Mouse (Mus musculus) ZHBTc4 (cell line): ENCODE data around the gene Cox8a.

ENCODE experiments used
- DNase-seq: peaks from one replicate; pipeline ENCODE4 v3.0.0-alpha.2; 2011; ENCODE audit warnings: low read depth, low spot score

Gene Cox8a

GRCm38 (mm10) chr19:7217162-7217925, at the start of gene Cox8a:
TSS of gene Cox8a (minus strand) at chr19:7217616.
- DNase-seq = peak; percentile 99

DNA sequence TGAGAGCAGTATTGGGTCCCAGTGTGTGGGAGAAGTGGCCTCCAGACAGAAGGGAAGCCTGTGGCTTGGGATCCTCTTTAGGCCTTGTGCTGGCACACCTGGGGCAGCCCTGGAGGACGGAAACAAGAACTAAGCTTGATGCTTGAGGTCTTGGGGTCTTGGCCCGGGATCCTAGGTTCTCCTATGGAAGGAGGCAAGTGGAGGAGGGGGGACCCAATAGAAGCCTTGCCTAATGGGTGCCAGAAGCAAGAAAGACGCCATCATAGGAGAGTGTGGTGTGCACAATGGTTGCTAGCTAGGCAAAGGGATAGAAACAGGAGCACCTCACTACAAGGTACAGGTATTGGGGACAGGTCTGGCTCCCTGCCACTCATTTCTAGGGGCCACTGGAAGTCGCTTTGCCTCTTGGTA, 49.0 kb upstream of the Cox8a start:
- DNase-seq = no peak

- no peak for DNase-seq
Observed at GRCm38 (mm10) chr19:7265478-7266191, 48.2 kb upstream of the Cox8a start.

GRCm38 (mm10) chr19:7264766-7265331, 47.4 kb upstream of the Cox8a start:
- peak; percentile 92 for DNase-seq

DNA sequence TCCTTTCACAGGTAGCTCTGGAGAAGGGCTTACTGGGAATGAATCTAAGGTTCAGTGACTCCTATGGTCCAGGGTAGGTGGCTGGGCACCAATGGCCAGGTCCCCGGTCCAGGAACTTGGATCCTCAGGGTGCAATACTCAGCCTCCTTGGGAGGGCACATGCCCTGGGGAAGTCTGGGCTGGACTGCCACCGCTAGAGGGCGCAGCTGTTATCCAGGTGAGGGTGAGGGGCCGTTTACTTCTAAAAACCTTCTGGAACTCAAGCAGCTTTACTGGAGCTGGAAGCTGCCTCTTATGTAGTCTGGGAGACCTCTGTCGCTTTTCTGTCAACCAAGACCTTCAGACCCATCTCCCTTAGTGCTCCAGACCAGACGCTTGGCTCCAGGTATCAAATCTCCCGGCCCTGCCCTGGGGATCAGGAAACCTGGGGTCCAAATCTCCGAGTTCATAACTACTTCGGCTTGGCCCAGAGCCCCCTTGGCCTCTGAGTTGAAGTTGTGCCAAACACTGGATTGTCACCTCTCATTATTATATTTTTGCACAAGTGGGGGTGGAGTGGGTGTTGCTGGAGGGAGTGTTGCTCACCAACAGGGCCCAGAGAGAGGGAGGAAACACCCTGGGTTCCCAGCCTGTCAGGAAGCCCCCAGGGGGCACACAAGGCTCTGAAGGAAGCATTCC, 46.8 kb upstream of the Cox8a start:
- peak; percentile 92 for DNase-seq

DNA sequence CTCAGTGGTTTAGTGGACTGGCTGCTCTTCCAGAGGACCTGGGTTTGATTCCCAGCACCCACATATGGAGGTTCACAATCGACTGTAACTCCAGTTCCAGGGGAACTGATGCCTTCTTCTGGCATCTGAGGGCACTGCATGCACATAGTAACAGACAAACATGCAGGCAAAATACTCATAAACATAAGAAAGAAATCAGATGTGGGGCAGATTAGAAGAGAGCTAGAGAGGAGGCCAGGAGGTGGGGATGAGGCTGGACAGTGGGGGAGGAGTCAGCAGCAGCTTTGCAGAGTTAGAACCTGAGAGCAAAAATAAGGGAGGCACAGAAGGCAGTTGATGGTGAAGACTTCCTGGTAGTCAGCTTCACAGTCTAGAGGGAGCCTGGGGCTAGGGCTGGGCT, 45.2 kb upstream of the Cox8a start:
- peak; percentile 86 for DNase-seq

DNA sequence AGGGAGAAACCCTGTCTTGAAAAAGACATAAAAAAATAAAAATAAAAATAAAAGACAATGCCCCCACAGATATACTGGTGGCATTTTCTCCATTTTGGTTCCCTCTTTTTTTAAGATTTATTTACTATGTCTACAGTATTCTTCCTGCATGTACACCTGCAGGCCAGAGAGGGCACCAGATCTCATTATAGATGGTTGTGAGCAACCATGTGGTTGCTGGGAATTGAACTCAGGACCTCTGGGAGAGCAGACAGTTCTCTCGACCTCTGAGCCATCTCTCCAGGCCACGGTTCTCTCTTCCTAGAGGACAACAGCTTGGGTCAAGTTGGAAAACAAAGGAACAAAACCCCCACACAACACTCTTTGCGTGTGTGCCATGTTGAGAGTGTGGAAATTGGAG, 44.5 kb upstream of the Cox8a start:
- peak; percentile 62 for DNase-seq

DNA sequence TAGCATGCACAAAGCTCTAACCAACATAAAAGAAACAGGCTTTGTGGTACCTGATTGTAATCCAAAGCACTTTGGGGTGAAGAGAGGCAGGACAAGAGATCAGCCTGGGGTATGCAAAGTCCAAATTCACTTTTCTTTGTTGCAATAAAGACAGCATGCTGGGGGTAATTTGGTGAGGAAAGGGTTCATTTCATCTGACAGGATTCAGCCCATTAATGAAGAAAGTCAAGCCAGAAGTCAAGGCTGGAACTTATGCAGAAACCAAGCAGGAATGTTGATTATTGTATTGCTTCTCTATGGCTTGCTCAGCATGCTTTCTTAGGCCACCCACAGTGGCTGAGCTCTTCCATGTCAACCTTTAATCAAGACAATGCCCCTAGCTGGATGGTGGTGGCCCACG, 44.1 kb upstream of the Cox8a start:
- peak; percentile 98 for DNase-seq

GRCm38 (mm10) chr19:7257881-7258280, 40.5 kb upstream of the Cox8a start:
- DNase-seq = peak; percentile 62

- peak; percentile 94 for DNase-seq
Observed at GRCm38 (mm10) chr19:7246021-7246420, 28.6 kb upstream of the Cox8a start.

- DNase-seq = peak; percentile 98
Observed at GRCm38 (mm10) chr19:7240782-7241690, 23.6 kb upstream of the Cox8a start, which contains the start of gene Naa40. TSS of gene Naa40 (minus strand) at chr19:7241183.

GRCm38 (mm10) chr19:7240291-7240690, 22.9 kb upstream of the Cox8a start:
- DNase-seq = no peak

DNA sequence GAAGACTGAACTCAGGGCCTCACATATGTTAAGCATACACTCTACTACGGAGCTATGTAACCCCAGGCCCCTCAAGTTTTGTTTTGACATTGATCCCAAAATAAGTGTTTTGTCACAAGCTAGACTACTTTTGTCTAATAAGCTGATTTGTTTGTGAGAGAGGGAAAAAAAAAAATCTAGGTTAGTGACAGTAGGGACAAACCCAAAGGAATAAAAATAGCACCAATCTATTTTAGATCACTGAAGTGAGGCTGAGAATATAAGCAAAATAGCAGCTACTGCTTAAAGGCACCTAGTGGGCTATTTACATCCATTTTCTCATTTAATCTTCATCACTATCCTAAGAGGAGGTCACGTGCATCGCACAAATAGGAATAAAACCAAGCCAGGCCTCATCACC, 22.2 kb upstream of the Cox8a start:
- no peak for DNase-seq

DNA sequence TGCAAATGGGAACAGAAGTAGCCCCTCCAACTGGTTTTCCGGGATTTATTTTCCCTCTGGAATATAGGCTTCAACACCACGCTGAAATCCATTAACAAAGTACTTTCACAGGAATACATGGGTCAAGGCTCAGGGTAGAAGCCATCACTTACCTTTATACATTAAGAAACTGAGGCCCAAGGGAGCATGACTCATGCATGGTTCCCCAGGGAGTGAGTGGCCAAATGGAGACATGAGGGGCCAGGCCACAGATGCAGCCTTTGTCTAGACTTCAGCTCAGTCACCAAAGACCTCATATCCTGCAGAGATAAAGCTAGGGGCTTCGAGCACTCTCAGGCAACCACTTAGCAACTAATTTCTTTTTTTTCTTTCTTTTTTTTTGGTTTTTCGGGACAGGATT, 19.3 kb upstream of the Cox8a start:
- no peak for DNase-seq

GRCm38 (mm10) chr19:7236011-7236410, 18.6 kb upstream of the Cox8a start:
- no peak for DNase-seq

DNA sequence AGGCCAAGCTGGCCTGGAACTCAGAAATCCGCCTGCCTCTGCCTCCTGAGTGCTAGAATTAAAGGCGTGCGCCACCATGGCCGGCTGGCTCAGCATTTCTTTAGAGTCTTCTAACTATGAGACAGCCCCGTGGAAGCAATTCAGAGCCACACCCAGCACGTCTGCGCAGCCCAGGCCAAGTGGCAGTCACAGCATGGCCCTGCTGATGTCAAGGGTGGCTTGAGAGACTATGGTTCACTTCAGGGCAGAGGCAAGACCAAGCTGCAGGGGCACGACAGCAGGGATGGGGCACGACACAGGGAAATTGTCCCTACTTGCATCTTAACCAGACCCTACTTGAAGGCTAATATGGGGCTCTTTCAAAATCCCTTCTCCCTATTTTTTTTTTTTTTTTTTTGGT, 18.0 kb upstream of the Cox8a start:
- DNase-seq = peak; percentile 67

GRCm38 (mm10) chr19:7234537-7235221, 17.3 kb upstream of the Cox8a start:
- DNase-seq = peak; percentile 91

DNA sequence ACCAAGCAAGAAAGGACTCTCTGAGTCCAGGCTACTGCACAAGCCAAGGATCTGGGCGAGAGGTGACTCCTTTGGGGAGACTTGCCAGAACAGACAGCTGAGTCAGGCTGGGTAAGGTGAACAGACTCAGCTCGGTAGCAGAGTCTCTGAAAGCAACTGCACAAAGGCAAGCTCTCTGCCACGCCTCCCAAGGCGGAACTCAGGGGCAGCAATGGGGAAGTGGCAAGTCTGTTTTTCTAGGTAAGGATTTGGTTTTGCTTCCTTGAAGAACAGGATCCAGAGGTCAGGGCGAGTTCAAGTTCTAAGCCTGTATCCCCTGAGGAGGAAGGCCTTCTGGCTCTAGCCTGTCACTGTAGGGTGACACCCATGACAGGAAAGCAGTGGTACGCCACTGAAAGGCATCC, 9.1 kb upstream of the Cox8a start:
- DNase-seq = peak; percentile 62

- no peak for DNase-seq
Observed at GRCm38 (mm10) chr19:7225096-7225690, 7.8 kb upstream of the Cox8a start.

- DNase-seq = no peak
Observed at GRCm38 (mm10) chr19:7224253-7224652, 6.8 kb upstream of the Cox8a start.
